Mouse (Mus musculus): Measurements from ENCODE around the gene Pbxip1. TPM values are rescaled to one million over a fixed set of nuclear protein-coding genes. Genes with fewer than 3 reads are reported as not detected.

Gene Pbxip1
- total RNA-seq, 1 experiment from 2014 or later = 196 TPM

DNA sequence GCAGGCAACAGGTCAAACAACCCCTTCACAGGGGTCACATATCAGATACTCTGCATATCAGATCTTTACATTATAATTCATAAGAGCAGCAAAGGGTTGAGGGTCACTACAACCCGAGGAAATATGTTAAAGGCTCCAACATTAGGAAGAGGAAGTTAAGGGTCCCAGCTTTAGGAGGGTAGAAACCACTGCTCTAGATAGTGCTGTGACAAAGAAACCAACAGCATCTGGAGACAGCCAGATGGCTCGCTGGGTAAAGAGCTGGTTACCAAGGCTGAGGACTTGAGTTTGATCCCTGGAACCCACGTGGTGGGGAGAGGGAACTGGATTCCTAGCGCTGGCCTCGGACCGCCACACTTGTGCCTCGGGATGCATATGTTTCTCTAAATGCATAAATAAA lies 35.8 kb downstream of the Pbxip1 start:
- ATAC-seq (ENCODE audit: extremely low read depth, insufficient number of reproducible peaks, low FRiP score, poor library complexity, severe bottlenecking) = no peak

DNA sequence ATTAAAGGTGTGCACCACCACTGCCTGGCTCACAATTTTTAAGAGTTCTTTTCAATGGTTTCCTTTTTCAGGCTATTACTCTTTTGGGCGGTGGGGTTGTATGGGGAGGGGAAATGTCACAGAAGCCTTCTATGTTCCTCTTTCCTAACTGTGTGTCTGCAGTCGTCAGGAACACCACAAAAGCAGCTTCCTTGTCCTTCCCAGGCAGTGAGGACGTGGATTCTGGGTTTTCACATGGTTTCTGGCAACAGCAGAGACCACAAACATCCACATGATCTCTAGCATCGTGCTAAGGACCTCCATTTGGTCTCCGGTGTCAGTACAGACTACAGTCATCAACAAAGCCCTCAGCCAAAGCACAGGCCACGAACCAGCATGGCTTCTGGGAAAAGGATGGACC lies 37.3 kb downstream of the Pbxip1 start:
- no peak for ATAC-seq (ENCODE audit: extremely low read depth, insufficient number of reproducible peaks, low FRiP score, poor library complexity, severe bottlenecking)

DNA sequence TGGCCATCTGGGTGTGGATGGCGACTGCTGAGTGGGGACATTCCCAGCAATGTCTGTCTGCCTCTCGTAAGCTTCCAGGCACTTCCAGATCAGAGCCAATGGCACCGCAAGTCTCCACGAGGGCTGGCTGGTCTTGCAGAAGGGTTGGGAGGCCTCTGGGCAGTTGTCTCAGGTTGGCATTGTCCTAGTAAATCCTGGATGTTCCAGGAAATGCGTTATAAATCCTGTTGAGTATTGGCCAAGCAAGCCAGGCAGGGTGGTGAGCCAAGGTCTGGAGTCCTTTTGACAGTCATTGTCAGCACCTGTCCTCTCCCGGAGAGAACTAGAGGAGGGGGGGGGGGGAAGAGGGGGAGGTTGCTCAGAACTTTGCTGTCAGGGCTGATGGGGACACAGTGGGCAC lies 42.5 kb downstream of the Pbxip1 start:
- ATAC-seq (ENCODE audit: extremely low read depth, insufficient number of reproducible peaks, low FRiP score, poor library complexity, severe bottlenecking) = no peak

DNA sequence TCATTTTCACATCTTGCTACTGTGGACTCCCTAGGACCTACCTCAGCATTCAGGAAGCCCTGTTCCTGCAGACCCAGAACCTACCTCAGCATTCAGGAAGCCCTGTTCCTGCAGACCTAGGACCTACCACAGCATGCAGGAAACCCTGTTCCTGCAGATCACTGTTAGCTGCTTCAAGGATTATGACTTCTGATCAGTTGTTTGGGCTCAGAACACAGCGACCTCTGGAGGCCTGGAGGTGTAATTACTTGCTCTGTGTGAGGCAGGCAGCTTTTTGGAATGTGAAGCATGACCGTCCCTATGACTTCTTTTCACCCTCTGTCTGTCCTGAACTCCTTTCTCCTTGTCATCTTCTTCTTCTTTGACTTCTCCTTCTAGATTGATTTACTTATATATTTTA lies 45.0 kb downstream of the Pbxip1 start:
- no peak for ATAC-seq (ENCODE audit: extremely low read depth, insufficient number of reproducible peaks, low FRiP score, poor library complexity, severe bottlenecking)

DNA sequence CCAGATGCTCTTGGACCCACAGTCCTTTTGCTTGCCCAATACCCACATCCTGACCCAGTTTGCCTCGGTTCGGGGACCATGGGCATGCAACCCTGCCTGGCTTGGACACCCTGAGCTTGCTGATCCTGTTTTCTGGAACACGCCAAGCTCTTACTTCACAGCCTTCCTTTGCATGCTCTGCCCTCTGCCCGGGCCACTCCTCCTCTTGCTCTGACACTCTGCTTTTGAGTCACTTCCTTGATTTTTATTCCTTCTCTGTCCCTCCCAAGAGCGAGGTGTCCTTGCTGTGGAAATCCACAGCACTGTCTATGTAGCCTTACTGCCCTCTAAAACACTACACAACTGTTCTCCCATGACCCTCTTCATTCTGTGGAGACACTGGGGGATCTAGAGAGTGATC lies 45.7 kb downstream of the Pbxip1 start:
- no peak for ATAC-seq (ENCODE audit: extremely low read depth, insufficient number of reproducible peaks, low FRiP score, poor library complexity, severe bottlenecking)

DNA sequence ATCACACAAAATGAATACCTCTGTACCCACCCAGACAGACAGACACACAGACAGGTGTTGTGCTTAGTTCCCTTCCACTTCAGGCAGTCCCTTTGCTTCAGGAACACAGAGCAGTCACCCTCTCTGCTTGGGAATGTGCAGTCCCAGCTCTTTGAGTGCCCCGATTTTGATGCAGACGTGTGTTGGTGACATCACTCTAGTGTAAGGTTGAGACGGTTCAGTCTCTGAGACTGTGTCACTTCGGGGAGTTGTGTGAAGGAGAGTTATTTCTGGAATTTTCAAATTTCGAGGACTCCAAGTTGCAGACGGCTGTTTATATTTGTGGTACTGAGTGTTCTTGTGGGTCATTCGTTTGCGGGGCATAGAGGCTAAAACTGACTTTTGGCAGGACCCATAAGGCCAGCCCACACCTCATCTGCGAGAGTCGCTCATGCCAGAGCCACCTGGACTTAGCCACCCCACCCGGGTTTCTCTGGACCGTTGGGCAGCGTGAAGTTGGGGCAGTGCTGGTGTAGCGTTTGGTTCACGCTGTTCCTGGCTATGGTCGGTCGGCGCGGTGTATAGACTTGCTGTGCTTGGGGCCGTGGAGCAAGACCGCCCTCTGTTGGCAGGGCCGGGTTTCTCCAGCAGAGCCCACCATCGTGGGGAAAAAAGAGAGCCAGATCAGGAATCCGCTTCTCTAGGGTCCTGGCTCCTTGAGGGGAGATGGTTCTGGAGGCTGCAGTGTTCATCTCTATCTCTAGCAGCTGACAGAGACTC lies 48.4 kb downstream of the Pbxip1 start:
- peak; percentile 92 for ATAC-seq (ENCODE audit: extremely low read depth, insufficient number of reproducible peaks, low FRiP score, poor library complexity, severe bottlenecking)

DNA sequence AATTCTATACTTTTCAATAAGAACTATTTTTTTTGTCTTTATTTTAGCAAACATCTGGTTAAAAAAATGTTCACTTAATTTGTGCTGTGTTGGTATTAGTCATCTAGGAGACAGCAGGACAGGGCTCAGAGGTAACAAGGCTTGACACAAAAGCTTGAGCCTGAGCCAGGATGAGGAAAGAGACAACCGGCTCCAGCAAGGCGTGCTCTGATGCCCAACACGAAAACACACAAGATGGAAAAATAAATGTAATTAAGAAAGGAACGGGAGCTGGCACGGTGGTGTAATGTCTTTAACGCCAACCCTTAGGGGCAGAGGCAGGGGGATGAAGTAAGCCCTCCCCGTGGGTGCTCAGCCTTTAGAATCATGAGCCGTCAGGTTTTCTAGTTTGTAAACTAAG lies 49.6 kb downstream of the Pbxip1 start:
- ATAC-seq (ENCODE audit: extremely low read depth, insufficient number of reproducible peaks, low FRiP score, poor library complexity, severe bottlenecking) = no peak

DNA sequence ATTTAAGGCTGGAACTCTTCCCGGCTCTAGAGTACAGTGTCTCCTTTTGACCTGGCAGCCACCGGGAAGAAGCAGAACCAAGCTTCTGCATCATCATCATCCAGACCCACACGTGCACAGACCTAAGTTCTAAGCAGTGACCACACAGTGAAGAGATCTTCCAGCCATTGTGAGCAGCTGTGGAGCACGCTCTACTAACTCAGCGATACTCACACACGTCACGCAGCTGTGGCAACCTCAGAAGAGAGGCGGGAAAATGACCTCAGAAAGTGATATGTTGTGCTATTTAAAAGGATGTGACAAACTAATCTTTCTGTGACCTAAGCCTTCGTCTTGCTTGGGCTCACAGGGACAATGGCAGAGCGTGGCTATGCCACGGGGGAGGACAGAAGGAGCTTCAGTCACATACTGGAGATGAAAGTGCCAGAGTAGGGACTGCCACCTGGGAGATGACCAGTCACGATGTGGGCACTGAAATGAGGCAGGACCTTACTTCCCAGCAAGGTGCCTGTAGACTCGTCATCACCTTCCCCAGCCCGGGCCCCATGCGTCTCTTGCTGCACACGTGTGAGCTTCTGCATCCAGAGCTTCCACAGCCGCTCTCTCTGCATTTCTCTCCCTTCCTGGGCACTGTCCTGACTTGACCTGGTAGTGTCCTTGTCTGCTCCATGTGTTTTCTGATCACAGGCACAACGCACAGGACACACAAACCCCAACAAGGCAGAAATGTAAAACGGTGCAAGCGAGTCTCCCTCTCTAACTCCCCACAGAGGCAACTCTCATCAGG lies 50.6 kb downstream of the Pbxip1 start:
- no peak for ATAC-seq (ENCODE audit: extremely low read depth, insufficient number of reproducible peaks, low FRiP score, poor library complexity, severe bottlenecking)

DNA sequence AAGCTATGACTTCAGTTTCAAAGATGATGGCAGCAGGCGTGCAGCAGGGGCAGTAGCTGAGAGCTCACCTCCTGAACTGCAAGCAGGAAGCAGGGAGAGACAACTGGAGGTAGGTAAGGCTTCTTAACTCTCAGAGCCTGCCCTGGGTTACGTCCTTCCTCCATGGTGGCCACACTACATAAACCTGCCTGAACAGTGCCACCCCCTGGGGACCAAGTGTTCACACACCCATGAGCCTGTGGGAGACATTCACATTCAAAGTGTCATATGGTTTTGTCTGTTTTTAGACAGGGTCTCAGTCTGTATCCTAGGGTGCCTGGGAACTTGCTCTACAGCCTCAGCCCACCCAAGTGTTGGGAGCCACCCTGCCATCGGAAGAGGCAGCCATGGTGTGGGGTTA lies 54.3 kb downstream of the Pbxip1 start:
- ATAC-seq (ENCODE audit: extremely low read depth, insufficient number of reproducible peaks, low FRiP score, poor library complexity, severe bottlenecking) = no peak

DNA sequence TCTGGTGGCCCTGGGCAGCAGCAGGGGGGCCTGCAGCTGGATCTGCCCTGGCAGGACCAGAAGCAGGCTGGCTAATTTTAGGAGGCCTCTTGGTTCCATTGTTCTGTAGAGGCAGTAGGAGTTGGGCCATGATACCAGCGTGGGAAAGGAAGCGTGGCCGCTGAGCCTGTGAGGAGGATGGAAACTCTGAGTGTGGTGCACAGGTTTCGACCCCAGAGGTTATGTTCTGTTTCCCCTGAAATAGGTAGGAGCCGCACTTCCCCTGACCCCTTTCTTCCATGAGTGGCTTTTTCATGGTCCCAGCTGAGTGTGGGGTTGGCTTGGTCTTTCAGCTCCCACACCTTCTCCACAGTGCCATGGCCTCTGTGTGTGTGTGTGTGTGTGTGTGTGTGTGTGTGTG lies 55.1 kb downstream of the Pbxip1 start:
- ATAC-seq (ENCODE audit: extremely low read depth, insufficient number of reproducible peaks, low FRiP score, poor library complexity, severe bottlenecking) = no peak

DNA sequence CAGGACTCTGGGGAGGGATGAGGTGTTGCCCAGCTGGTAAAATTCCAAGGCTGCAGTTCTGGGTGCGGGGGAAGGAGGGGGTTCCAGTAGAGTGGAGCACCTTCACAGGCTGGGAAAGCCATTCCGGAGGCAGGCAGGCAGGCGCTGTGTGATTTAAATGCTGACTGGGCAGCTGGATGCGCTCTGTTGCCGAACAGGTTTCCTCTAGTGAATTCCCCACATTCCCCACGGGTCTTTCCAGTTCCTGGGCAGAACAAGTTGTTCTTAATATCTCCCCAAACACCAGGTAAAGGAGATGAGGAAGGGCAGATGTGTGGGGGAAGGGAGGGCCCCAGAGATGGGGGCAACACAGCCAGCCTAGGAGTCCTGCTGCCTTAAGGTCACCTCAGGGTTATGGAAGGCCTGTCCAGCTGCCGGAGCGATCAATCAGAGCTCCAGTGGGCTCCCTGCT lies 56.2 kb downstream of the Pbxip1 start:
- no peak for ATAC-seq (ENCODE audit: extremely low read depth, insufficient number of reproducible peaks, low FRiP score, poor library complexity, severe bottlenecking)

DNA sequence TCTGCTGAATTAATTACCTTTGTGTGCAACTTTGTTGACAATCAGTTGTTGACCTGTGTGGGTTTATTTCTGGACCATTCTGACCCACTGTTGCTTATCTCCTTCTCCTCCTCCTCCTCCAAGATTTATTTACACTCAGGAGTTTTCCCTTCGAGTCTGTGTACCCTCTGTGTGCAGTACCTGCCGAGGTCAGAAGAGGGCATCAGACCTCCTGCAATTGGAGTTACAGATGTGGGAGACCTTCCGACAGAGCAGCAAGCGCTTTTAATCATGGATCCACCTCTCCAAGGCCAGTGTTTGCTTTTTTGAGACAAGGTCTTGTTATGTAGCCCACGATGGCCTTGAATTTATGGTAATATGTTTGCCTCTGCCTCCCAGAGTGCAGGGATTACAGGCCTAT lies 58.1 kb downstream of the Pbxip1 start:
- no peak for ATAC-seq (ENCODE audit: extremely low read depth, insufficient number of reproducible peaks, low FRiP score, poor library complexity, severe bottlenecking)

DNA sequence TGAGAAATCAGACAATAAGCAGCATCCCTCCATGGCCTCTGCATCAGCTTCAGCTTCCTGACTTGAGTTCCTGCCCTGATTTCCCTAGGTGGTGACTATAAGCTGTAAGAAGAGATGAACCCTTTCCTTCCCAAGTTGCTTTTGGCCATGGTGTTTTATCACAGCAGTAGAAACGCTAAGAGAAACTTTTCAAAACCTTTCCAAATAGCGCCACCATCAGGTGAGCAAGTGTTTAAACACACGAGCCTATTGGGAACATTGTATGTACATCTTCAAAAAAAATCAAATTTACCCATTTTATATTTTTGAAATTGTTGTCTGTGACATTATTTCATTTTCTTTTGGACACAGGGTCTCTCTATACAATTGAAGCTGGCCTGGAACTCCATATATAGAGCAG lies 59.9 kb downstream of the Pbxip1 start:
- no peak for ATAC-seq (ENCODE audit: extremely low read depth, insufficient number of reproducible peaks, low FRiP score, poor library complexity, severe bottlenecking)

DNA sequence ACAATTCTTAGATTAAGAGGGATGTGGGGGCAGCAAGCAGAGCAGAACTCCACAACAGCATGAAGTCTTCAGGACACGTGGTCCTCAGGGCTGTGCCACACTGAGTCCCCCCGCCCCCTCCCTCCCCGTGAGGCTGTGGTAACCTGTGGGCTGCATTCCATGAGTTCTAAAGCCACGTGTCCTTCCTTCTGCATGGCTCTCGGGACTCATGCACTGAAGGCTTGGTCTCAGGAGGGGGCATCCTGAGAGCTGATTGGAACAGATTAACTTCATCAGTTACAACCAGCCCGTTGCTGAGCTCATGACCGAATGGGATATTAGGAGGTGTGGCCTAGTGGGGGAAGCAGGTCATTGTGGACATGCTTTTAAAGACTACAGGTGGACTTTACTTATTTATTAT lies 63.2 kb downstream of the Pbxip1 start:
- no peak for ATAC-seq (ENCODE audit: extremely low read depth, insufficient number of reproducible peaks, low FRiP score, poor library complexity, severe bottlenecking)

Other genes starting within 250 kb of the Pbxip1 start
- gene Gba, start 233.8 kb upstream of the Pbxip1 start, total RNA-seq (2017) = 73.5 and 76.0 TPM in 2 replicates
- 2.0 and 5.8 TPM in 2 replicates for gene Thbs3, start 221.5 kb upstream of the Pbxip1 start, total RNA-seq (2017)
- 65.6 and 83.4 TPM in 2 replicates for gene Mtx1, start 209.6 kb upstream of the Pbxip1 start, total RNA-seq (2017)
- gene Muc1, start 207.6 kb upstream of the Pbxip1 start, total RNA-seq (2017) = 4.5 and 7.1 TPM in 2 replicates
- 52.2 and 53.9 TPM in 2 replicates for gene Krtcap2, start 190.7 kb upstream of the Pbxip1 start, total RNA-seq (2017)
- gene Trim46, start 190.4 kb upstream of the Pbxip1 start, total RNA-seq (2017) = 2.2 and 2.3 TPM in 2 replicates
- 25.7 and 30.4 TPM in 2 replicates for gene Dpm3, start 177.3 kb upstream of the Pbxip1 start, total RNA-seq (2017)
- 99.3 and 112 TPM in 2 replicates for gene Slc50a1, start 166.1 kb upstream of the Pbxip1 start, total RNA-seq (2017)
- gene Efna1, start 155.6 kb upstream of the Pbxip1 start, total RNA-seq (2017) = 1.3 TPM in 1 of 2 replicates, not detected in the other
- gene Efna3, start 113.7 kb upstream of the Pbxip1 start, total RNA-seq (2017) = not detected in 2 replicates
- not detected in 2 replicates for gene Efna4, start 98.7 kb upstream of the Pbxip1 start, total RNA-seq (2017)
- gene Adam15, start 86.7 kb upstream of the Pbxip1 start, total RNA-seq (2017) = 28.9 and 55.5 TPM in 2 replicates
- not detected in 2 replicates for gene Dcst2, start 74.7 kb upstream of the Pbxip1 start, total RNA-seq (2017)
- gene Dcst1, start 71.5 kb upstream of the Pbxip1 start, total RNA-seq (2017) = not detected in 2 replicates
- 90.9 and 120 TPM in 2 replicates for gene Zbtb7b, start 41.9 kb upstream of the Pbxip1 start, total RNA-seq (2017)
- 2.2 and 5.7 TPM in 2 replicates for gene Lenep, start 33.9 kb upstream of the Pbxip1 start, total RNA-seq (2017)
- gene Flad1, start 24.8 kb upstream of the Pbxip1 start, total RNA-seq (2017) = 21.1 and 25.6 TPM in 2 replicates
- 1.6 and 2.4 TPM in 2 replicates for gene Cks1b, start 18.3 kb upstream of the Pbxip1 start, total RNA-seq (2017)
- gene Shc1, start 18.3 kb upstream of the Pbxip1 start, total RNA-seq (2017) = 51.4 and 58.1 TPM in 2 replicates
- 35.8 and 41.4 TPM in 2 replicates for gene Pygo2, start 6.5 kb upstream of the Pbxip1 start, total RNA-seq (2017)
- 22.3 and 24.7 TPM in 2 replicates for gene Pmvk, start 17.8 kb downstream of the Pbxip1 start, total RNA-seq (2017)
- not detected in 2 replicates for gene Kcnn3, start 83.5 kb downstream of the Pbxip1 start, total RNA-seq (2017)